Mouse (Mus musculus) heart, postnatal 14 days (tissue): ENCODE results near the gene Gm10300. TPM values are rescaled to one million over a fixed set of nuclear protein-coding genes. Genes with fewer than 3 reads are reported as not detected.

Experiments used
- DNase-seq, 2 experiments: peaks; one replicate each; pipeline ENCODE4 v3.0.0; 2021 to 2022
- intact Hi-C: fragments of 180-260 bp; cut with DNase I; formaldehyde crosslinking; loops from one replicate; pipeline ENCODE4 v1.15.1; 2025
- long read RNA-seq, 2 experiments: library from polyadenylated mRNA; stranded (forward); transcript quantifications; one replicate each; pipeline ENCODE4 v2.0.0; 2021
- total RNA-seq, 2 experiments: library from RNA; stranded (reverse); gene quantifications; 2 replicates each; pipeline ENCODE4 v1.2.3; 2021

The Gm10300 gene
- under 1 TPM; 0.15 to 0.19 TPM for total RNA-seq
- long read RNA-seq, experiment 1: 0 reads
- long read RNA-seq, experiment 2: 0 reads

DNA sequence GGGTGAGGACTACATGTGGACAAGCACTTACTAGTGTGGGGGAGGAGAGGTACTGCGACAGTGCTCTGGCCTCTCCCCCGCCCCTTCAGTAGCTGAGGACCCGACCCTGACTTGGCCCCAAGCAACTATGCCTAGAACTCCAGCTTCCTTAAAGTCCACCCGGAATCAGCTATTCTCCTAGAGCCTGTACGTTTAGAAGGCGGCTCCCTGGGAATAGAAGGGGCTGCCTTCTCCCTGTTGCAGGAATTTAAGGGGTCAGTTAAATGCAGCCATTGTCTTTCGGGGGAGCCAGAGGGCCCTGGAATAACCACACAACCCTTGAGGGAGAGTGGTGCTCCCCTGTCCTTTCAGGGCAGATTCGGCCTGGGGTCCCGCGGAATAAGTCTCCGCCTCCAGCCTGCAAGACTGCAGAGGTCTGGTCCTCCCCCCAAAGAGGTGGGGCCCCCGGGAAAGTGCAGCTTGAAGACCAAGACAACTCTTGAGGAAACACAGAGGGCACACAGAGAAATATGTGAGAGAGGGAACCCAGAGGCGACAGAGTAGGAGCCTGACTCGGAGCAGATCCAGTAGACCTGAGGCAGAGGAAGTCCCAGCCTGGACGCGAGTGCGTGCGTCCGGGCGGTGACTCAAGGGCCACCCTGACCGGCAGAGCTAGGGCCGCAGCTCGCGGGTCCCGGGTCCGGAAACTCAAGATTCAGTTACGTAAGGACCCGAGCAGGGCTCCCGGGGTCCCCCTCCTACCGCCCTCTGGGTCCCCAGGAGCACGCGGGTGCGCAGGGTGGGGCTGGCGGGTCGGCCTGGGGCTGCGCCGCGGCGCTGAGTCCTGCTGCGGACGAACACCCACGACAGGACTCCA is at the start of gene Gm10300:
Gene Gm10300, plus strand, starts transcription at position 621 of the 856 bp plus-strand sequence.
- DNase-seq: peak; percentile 54 to 60
- intact Hi-C loops: loop anchor here (2.0 kb wide), 2 partner anchors 28 to 42 kb away; no protein-coding TSS in a partner anchor

- DNase-seq: no peak
- intact Hi-C loops: no loop called here
Measured at GRCm38 (mm10) chr4:132025264-132025663, 49.2 kb upstream of the Gm10300 start.

GRCm38 (mm10) chr4:132025738-132026527 is 48.6 kb upstream of the Gm10300 start:
- intact Hi-C loops: no loop called here
- no peak for DNase-seq

- intact Hi-C loops: no loop called here
- no peak for DNase-seq
Measured at GRCm38 (mm10) chr4:132027167-132027566, 47.3 kb upstream of the Gm10300 start.

DNA sequence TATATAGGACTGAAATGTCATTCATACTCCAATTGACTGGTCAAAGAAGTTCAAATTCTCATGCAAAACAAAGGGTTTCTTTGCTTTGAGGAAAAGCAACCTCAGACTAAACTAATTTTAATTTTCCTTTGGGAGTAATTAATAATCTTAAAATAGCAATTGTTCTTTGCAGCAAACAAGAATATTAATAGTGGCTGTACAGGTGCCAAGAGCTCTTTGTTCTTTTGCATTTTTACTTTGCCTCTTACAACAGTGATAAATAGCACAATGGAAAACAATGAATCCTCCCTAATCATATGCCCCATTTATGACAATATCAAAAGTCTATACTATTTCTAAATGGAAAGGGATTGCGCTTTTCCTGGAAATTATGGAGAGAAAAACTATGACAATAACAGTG is 46.7 kb upstream of the Gm10300 start:
- intact Hi-C loops: no loop called here

GRCm38 (mm10) chr4:132029851-132030741 is 44.4 kb upstream of the Gm10300 start:
- no peak for DNase-seq
- intact Hi-C loops: no loop called here

More for the DNA sequence above, 46.7 kb upstream of the Gm10300 start:
- no peak for DNase-seq

DNA sequence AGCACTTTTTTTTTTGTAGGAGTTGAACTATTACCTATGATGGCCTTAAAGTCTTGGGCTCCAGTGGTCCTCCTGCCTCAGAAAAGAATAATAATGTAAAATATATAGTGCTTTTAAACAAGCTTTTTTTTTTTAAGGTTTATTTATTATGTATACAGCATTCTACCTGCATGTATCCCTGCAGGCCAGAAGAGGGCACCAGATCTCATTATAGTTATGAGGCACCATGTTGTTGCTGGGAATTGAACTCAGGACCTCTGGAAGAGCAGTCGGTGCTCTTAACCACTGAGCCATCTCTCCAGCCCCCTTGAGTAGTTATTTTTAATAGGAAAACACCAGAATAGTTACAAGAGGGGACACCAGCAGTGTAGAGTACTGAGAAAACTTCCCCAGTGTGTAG is 41.3 kb upstream of the Gm10300 start:
- DNase-seq: no peak
- intact Hi-C loops: loop anchor here (2.0 kb wide), 1 partner anchor 42 kb away; the partner anchor contains the start of genes Epb41 and Gm10300

DNA sequence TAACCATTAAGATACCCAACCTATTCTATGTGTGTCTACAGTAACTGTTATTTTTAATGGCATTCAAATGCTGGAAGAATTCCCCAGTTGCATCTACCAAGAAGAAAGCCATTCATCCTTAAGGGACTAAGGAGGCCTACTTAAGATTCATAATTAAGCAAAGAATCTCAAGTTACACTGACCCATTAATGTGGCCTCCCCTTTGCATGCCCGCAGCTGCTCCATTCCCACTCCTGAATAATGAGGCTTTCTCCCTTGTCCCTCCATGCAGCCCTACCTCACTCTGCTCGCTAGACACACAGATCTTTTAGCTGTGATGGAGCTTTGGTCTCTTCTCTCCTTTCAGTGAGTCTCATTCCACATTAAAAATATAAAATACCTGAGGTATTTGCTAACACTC is 40.3 kb upstream of the Gm10300 start:
- DNase-seq: no peak
- intact Hi-C loops: no loop called here

GRCm38 (mm10) chr4:132037137-132037536 is 37.4 kb upstream of the Gm10300 start:
- intact Hi-C loops: no loop called here
- no peak for DNase-seq

- no peak for DNase-seq
- intact Hi-C loops: no loop called here
Measured at GRCm38 (mm10) chr4:132037991-132038390, 36.5 kb upstream of the Gm10300 start.

DNA sequence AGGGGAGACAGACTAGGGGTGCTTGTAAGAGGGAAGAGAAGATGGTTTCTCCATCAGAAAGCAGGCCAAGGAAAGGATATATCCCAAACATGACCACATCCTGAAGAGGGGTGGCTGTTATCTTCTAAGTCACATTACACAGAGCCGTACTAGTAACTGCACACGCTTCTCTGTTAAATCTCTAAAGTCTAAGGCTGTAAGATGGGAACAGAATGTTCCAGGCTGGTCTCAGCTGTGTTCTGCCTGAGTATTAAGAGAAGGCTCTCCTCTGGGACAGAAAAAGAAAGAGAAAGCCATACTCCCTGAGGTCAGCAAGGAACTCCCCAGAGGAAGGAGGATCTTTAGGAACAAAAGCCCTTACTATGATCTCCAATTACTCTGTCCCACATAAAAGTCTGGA is 35.7 kb upstream of the Gm10300 start:
- DNase-seq: no peak
- intact Hi-C loops: no loop called here

DNA sequence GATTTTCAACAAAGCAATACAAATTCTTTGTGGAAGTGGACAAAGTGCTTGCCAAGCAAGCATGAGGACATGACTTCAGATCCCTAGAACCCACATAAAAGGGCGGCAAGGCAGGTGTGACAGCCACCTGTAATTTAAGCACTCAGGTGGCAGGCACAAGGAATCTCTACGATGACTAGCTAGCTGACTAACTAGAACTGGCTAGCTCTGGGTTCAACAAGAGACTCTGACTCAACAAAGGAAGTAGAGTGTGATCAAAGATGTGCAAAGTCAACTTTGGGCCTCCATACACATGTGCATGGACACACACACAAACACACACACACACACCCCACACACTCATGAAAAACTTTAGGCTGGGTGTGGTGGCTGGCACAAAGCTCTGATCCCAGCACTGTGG is 35.0 kb upstream of the Gm10300 start:
- intact Hi-C loops: no loop called here
- DNase-seq: no peak

- no peak for DNase-seq
- intact Hi-C loops: no loop called here
Measured at GRCm38 (mm10) chr4:132039975-132040645, 34.4 kb upstream of the Gm10300 start.

DNA sequence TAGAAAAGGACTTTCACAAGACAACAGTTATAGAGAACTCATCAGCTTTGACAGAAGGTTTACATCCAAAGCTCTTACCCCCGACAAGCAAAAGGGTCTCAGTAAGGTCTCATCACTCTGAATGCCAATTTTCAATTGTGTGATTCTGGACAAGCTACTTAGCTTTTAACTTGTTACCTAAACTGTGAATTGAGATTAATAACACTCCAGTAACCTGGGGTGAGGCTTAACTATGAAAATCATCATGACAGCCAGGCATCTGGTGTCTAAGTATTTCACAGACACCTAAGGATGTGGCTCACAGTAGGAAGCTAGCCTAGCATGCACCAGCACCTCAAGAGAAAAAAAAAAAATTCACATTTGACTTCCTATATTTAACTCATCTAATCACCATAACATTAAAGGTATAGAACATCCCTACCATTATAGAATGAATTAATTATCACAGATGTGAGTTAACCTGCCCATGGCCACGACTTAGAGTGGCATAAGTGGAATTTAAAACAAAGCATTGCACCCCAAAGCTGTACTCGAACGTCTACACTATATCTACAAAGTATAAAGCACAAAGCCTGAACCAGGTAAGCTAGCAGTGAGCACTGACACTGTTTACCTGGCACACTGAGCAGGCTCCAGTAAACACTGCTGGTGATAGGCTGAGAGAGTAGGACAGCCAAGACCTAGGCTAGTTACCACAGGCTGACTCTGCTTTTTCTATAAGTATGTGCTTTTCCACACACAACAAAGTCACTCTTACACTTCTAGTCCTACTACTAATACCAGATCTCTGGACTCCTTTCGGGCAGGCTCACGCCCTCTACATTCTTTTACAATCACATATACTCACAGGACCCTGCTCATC is 32.8 kb upstream of the Gm10300 start:
- intact Hi-C loops: no loop called here
- DNase-seq: no peak

- no peak for DNase-seq
- intact Hi-C loops: no loop called here
Measured at GRCm38 (mm10) chr4:132043726-132044125, 30.8 kb upstream of the Gm10300 start.

DNA sequence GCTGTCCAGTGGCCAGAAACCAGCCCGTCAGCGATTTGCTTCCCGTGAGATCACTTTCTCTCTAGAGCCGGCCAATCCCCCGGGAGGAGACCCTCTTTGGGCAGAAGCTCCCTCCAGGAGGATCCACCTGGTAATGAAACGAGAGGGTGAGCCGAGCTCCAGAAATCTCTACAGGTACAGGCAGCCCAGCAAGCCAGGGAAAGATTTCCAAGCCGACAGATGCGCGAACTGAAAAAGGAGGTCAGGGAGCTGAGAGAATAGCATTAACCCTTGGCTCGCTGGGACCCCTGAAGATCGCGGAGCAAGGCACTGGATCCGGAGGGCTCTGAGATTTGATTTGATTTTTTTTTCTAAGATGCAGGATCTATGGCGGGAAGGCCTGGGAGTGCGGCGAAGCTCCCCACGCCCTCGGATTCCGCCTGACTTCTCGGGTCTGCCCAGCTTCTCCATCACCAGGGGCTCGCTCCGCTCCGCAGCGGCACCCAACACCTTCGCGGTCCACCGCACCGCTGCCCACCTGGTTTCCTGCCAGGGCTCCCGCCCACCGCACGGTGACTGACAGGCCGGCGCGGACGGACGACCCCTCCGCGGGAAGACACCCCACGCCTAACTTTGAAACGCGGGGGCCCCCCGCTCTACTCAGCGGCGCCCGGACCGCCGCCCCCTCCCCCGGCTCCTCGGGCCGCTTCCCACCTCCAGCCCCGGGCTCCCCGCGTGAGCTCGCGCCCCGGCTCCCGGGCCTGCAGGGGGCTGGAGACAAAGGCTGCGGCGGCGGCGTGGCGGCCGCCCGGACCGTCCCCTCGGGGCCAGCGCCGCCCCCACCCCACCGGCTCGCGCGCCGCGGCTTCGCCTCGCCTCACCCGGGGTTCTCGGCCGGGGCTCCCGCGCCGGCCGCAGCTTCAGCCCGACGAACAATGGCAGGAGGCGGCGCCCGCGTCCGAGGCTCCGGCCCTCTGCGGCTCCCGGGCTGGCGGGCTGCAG is 26.2 kb upstream of the Gm10300 start:
- intact Hi-C loops: no loop called here
- peak in 1 of 2 experiments; percentile 23 for DNase-seq

- intact Hi-C loops: no loop called here
- peak; percentile 87 to 90 for DNase-seq
Measured at GRCm38 (mm10) chr4:132048995-132049404, 25.5 kb upstream of the Gm10300 start.
